Mouse (Mus musculus): ENCODE measurements around the gene A330070K13Rik. TPM values are rescaled to one million over a fixed set of nuclear protein-coding genes. Genes with fewer than 3 reads are reported as not detected.
A peak's percentile ranks its signal among the peaks of the same experiment; 100 is the strongest.

A330070K13Rik gene
- total RNA-seq (2015) (not detected in 2 replicates), total RNA-seq (2017) (not detected in 2 replicates)

DNA sequence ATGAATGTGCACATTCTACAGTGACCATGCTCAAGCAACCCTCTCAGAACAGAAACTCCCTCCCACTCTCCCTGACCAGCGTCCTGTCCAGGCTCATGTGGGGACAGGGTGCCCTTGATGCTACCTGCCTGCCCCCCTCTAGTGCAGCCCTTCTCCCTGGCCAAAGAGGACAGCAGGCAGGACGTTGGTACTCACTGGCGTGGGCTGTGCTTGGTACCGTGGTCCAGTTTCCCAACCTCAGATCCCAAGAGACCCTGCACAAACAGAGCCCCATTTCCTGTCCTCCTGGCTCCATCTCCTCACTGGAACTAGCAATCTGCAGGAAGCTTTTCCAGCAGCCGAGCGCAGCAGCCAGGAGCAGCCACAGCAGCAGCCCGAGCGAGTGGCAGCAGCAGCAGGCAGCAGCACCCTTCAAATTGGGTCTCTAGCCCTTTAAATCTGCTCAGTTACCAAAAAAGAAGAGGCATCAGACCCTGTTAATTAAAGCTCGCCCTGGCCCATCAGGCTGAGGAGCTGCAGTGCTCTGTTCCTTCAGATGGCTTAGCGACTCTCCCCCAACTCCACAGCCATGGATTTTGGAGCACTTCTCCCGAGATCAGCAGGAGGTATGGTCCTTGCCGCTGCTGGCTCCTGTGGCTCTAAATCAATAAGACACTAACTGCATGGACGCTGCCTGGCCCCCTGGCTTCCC, at the start of gene A330070K13Rik:
TSS of gene A330070K13Rik (minus strand) at position 410 of the 691 bp plus-strand sequence.
- ATAC-seq (ENCODE audit: poor library complexity, severe bottlenecking) = no peak

DNA sequence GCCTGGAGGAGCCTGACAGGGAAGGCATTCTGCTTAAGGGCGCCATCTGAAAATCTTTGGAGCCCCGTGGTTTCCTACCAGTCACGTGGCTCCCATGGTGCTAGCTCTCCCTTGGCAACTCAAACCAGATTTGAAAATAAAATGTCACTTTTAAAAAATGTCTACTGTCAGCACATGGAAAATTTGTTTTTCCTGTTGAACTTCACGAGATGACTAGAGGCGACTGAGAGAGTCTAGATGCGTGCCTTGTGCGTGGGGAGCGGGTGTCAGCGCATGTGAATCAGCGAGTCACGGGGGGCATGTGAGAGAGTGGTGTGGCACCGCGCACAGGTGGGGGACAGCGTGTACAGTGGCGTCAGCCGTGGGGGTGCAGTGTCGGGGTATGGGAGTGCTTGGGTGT, 27.1 kb upstream of the A330070K13Rik start:
- ATAC-seq (ENCODE audit: poor library complexity, severe bottlenecking) = no peak

DNA sequence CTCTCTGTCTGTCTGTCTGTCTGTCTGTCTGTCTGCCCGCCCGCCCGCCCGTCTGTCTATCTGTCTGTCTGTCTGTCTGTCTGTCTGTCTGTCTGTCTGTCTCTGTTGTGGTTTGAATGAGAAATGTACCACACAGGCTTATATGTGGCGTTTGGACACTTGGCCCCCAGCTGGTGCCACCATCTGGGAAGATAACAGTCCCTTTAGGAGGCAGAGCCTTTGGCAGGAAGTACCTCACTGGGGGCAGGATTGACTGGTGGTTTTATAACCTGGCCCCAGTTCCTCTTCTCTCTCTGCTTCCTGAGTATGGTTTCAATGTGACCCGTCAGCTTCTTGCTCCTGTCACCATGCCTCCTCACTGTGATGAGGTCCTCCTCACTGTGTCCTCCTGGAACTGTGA, 25.3 kb upstream of the A330070K13Rik start:
- no peak for ATAC-seq (ENCODE audit: poor library complexity, severe bottlenecking)

DNA sequence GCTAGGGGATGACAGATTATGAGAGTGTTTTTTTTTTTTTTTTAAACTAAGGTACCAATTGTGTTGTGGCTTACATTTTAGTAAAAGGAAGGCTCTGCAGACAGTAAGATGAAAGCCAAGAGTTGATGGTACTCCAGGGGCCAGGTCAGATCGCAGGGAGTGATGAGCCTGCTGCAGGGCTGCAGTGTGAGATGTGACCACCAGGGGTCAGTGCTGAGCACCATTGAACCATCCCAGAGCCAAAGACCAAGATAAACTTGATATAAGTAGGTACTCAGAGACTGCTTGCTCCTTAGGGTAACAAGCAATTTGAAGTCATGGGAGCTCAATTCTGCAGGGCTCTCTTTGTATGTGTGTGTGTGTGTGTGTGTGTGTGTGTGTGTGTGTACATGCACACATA, 20.8 kb upstream of the A330070K13Rik start:
- ATAC-seq (ENCODE audit: poor library complexity, severe bottlenecking) = peak; percentile 66; the same call in 1 of the 2 replicates

DNA sequence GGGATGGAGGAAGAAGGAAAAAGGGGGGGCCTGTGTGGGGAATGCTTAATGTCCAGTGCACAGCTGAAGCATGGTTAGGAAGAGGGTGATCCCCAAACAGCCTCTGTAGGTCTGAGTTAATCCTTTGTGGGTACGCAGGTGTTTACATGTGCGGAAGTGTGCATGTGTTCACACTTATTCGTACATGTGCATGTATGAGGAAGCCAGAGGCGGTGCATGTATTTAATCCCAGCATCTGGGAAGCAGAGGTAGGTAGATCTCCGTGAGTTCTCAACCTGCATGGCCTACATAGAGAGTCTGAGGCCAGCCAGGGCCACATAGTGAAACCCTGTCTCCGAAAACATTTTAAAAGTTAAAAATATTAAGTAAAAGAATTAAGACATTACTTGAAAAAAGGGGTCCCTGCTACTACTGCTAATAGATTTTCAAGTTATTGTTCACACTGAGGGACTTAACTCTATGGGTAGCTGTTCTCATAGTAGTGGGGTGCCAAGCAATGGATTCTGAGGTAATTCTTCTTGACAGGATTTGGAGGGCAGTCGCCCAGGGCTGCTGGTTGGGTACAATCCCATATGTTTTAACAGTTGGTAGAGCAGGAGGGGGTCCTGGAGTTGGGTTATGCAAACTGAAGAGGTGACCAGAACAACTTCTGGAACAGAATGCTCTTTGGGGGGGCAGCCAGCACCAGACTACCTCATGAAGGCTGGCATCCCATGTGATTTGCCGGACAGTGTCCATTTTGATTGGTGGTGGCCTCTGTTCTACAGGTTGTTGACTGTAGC, 15.9 kb upstream of the A330070K13Rik start:
- no peak for ATAC-seq (ENCODE audit: poor library complexity, severe bottlenecking)

DNA sequence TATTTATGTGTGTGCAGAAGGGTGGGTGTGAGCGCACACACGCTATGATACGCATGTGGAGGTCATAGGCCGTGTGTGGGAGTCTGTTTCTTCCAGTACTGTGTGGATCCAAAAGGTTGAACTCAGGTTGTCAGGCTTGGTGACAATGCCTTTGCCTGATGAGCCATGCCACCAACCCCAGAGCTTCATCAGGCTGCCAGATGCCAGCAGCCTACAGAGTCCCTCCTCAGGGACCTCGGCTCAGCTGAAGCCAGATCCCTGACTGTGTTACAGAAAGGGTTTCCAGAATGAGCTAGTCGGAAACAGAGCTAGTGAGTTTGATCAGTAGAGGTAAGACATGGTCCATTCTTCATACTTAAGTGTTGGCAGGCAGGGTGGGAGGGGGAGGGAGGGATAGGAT, 10.7 kb upstream of the A330070K13Rik start:
- no peak for ATAC-seq (ENCODE audit: poor library complexity, severe bottlenecking)

DNA sequence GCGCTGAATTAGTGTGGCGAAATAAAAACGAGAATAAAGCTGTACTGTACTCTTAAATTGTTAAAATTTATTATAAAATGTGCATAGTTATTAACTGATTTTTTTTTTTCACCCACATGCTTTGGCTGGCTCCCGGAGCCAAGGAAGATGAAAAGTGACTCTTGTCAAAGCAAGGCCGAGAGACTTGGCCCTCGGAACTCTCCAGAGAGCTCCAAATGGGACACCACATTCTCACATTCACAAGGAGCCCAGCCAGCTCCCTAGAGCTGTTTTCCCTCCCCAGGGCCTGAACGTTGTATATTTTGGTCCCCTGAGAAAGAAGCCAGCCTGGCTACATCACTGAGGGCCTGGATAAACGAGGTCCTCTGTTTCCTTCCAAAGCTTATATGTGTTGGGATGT, 10.0 kb upstream of the A330070K13Rik start:
- no peak for ATAC-seq (ENCODE audit: poor library complexity, severe bottlenecking)

DNA sequence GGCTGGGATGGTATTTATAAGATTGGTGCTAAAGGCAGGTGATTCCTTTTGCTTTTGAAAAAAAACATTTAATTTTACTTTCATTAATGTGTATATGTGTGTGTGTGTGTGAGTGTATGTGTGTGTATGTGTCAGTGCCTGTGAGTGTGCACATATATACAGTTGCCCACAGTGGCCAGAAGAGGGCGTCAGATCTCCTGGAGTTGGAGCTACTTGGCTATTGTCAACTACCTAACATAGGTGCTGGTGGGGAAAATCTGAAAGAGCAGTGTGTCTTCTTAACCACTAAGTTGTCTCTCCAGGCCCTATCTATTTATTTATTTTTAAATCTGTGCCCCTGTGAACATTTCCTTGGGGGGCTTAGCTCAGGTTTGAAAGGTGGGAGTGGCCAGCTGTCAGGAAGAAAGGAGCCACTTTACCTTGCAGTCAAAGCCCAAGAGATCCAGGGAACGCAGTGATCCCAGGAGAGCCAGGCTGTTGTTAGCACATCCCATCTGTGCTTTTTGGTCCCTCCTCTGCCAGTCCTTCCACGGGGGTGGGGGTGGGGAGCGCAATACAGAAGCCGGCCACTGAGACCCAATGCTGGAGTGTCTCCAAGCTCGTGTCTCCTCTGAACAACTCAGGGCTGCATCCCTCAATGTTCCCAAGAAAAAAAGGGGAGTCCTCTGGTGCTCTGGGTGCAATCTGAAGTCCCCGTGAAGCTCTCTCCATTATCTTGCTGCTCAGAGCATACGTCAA, 9.4 kb upstream of the A330070K13Rik start:
- ATAC-seq (ENCODE audit: poor library complexity, severe bottlenecking) = no peak

DNA sequence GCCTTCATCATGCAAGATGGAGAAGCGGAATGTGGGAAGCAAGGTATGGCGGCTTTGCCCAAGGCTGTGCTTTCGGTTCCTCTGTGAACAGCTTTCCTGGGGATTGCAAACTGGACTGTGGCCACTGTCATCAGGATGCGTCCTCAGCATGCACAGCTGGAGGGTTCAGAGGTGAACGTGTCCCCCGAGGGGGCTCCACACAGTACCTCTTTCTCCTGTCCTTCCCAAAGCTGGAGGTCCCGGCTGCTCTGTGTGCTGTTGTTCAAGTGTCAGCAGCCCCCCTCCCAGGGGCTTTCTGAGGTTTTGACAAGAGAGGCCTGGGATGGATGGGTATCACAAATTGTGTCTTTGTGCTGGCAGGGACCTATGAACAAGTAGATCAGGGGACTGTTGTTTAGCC, 2.0 kb upstream of the A330070K13Rik start:
- no peak for ATAC-seq (ENCODE audit: poor library complexity, severe bottlenecking)

DNA sequence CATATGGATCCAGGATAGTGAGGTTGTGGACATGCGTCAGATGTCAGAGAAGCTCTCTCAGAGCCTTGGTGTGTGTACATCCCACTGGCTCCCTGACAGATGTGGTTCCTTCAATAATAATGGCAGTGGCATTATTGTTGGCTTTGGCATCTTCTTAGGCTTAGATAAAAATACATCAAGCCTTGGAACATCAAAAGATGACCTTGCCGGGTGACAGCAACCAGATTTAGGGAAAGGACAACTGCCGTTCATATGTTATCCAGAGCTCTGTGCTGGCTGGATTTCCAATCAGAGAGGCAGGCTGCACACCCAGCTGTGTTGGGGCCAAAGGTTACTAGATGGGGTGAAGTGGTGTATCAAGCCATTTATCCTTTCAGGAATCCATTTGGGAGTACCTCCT, 9.0 kb downstream of the A330070K13Rik start:
- no peak for ATAC-seq (ENCODE audit: poor library complexity, severe bottlenecking)

DNA sequence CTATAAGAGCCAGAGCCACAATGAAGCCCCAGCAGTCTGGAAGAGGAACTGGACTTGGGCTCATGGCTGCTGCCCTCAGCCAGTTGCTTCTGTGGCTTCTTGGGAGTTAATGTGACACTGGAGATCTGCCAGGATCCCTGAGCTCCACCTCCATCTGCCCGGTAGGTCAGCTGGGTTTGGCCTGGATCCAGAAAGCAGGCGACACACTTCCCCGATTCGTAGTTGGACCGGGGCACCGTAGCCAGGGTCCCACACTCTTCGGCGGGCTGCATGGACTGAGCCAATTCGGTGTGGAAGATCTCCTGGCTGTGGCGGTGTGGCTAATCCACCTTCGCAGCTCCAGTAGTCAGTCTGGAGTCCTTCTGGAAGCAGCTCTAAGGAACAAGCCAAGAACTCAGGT, 15.2 kb downstream of the A330070K13Rik start, which contains the start of gene Caln1:
TSS of gene Caln1 (plus strand) at position 219 of the 400 bp plus-strand sequence.
- ATAC-seq (ENCODE audit: poor library complexity, severe bottlenecking) = no peak

DNA sequence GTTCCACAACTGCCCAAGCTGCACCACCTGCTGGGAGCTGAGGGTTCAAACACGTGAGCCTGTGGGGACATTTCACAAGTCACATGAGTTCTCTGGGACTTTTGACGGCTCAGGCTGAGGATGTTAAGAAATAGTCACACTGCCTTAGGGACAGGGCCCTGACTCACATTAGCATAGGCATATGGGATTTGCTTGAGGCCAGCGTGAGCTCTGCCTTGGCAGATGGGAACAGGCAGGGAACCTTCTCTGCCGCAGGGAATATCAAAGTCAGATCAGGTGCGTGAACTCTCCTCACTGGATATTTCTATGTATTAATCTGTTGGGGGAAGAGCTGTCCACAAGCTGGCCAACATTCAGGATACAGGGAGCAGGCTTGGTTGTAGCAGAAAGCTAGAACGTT, 16.2 kb downstream of the A330070K13Rik start:
- no peak for ATAC-seq (ENCODE audit: poor library complexity, severe bottlenecking)

DNA sequence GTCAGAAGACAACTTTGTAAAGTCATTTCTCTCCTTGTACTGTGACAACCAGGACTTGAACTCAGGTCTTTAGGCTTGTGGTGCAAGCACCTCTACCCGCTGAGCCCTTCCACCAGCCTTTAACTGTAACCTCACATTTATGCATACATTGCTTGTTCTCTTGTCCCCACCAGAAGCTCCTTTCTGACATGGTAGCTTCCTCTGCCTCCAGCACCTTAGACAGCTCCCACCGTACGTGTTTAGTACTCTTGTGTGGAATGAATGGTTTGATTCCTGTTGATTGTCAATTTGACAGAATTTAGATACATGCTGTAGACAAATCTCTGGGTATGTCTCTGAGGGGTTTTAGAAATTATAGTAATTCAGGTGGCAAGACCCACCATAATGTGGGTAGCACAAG, 20.7 kb downstream of the A330070K13Rik start:
- no peak for ATAC-seq (ENCODE audit: poor library complexity, severe bottlenecking)

DNA sequence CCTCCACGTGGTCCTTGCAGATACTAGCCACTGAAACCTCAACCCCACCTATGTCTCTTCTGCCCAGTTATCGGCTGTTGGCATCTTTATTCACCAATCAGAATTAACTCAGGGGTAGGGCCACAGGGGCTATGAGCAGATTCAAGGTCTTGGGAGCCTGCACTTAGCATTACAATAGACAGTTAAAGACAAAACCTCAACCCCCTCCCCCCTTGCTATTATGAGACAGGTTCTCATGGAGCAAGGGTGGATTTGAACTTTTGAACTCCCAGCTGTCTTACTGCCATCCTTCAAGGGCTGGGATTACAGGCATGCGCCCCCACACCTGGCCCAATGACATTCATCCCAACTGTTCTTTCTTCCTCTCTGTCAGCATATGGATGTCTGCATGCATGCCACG, 21.3 kb downstream of the A330070K13Rik start:
- no peak for ATAC-seq (ENCODE audit: poor library complexity, severe bottlenecking)

DNA sequence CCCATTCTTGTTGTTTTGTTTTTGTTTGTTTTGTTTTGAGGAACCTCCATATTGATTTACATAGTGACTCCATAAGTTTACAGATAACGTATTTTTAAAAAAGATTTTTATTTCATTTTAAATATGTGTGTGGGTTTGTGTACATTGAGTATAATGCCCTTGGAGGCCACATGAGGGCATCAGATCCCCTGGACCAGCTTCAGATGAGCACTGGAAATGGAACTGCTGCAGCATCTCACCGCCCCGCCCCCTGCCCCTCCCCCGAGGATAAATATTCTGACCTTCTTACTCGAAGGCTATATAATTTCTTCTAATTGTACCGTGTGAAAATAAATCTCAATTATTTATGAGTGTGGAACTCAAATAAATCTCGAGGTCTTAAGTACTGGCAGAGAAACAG, 29.2 kb downstream of the A330070K13Rik start:
- ATAC-seq (ENCODE audit: poor library complexity, severe bottlenecking) = no peak

DNA sequence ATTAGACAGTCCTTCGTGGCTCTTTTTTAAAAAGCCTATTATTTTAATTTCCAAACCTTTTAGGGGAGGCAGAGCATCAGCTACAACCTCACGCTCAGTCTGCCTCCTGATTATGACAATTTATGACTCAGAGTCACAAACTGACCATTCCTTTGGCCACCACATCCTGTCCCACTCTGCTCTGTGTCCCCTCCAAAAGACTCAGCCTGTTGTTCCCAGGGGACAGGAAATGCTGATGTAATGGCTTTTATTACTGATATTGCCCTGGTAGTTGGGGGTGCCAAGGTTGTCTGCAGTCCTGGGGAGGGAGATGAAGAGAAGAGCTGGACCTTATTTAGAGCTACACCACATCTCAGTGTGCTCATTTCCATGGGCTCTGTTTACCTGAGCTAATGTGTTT, 38.6 kb downstream of the A330070K13Rik start:
- ATAC-seq (ENCODE audit: poor library complexity, severe bottlenecking) = no peak

DNA sequence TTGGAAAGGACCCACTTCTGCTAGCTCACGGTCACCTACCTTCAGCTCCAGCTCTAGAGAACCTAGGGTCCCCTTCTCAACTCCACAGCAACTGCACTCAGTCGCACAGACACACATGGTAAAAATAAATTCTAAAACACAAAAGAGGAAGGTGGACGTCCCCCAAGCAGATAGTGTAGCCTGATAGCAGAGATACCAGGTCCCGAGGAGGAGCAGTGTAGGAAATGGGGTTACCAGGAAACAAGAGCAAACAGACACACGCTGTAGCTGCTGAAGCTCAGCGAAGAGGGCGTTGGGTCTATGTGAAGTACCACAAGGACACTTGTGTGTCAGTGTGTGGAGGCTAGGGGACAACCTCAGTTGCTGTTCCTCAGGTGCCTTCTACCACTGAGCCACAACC, 39.4 kb downstream of the A330070K13Rik start:
- no peak for ATAC-seq (ENCODE audit: poor library complexity, severe bottlenecking)

DNA sequence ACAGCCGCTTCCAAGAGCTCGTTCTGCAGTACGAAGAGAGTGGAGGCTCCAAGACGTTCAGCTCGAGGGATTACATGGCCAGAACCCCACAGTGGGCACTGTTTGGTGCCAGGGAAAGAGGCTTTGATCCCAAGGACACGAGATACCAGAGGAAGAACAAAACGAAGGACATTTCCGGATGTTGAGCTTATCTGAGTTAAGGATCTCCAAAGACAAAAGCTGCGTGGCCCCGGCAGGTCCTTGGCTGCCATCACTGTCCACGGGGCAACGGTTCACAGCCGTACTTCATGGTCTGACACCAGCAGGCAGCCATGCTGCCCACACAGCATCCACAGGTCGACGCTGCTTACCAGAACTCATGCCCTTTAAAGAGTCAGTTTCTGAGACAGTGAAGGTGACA, 43.8 kb downstream of the A330070K13Rik start:
- no peak for ATAC-seq (ENCODE audit: poor library complexity, severe bottlenecking)

DNA sequence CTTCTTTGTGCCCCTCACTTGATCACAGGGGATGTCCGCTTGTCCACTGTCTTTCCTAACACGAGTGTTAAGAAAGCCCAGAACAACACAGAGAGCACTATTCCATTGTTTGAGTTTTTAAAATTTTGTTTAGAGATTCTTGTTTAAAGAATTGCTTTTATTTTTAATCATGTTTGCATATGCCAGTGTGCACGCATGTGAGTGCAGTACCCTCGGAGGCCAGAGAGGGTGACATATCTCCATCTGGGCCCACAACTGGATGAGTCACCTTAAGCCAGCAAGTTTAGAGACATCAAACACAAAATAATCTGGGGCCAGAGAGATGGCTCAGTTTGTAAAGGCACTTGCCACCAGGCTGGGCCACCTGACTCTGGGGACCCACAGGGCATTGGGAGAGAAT, 49.0 kb downstream of the A330070K13Rik start:
- ATAC-seq (ENCODE audit: poor library complexity, severe bottlenecking) = no peak

DNA sequence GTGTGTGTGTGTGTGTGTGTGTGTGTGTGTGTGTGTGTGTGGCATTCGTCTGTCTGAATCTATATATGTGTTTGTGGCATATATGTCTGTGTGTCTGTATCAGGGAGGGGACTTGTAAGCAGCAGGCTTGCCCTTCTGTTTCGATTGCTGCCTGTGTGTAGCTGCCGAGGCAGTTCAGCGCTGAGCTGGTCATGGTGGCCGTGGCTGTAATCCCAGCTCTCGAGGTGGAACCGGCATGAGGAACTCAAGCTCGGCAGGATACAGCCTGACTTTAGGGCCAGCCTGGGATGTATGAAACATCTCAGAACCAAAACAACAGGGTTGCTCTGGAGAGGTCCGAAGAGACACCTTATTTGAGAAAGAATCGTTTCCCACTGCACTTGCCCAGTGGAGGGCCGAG, 50.5 kb downstream of the A330070K13Rik start:
- no peak for ATAC-seq (ENCODE audit: poor library complexity, severe bottlenecking)

DNA sequence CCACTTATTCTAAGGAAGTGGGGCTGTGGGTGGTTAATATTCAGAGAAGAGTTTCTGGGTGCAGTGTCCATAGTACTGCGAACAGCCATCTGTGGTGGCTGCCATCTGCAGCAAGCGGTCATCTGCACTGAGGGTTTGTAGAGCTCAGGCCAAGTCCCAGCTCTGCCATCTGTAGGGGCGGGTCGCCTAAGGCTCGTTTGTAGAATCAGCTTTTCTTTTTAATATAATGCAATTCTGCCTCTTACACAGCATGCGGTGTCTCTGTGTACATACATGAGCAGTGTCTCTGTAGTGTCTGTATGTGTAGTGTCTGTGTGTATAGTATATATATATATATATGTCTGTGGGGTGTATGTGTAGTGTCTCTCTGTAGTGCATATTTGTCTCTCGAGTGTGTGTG, 50.9 kb downstream of the A330070K13Rik start:
- no peak for ATAC-seq (ENCODE audit: poor library complexity, severe bottlenecking)

DNA sequence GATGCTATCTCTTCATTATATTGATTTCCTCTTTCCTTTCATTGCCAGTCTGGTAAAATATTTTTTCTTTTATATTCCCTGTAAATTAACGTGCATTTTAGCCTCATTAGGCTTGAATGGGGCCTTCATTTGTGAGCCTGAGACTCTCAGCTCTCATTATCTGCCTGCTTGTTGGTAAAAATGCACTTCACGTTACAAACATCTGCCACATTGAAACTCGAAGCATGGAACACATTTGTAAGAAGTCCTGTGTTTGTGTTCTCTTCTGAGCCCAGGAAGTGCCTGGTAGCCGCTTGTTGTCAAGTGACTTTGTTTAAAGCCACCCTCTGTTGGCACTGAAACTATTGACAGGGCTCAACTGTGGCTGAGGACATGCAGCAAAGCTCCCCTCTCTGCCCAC, 53.2 kb downstream of the A330070K13Rik start:
- no peak for ATAC-seq (ENCODE audit: poor library complexity, severe bottlenecking)

All from megakaryocyte, adult 5-6 weeks (primary cell).